Mouse (Mus musculus) c-Kit-positive CD71-positive TER-119-positive erythroid progenitor cells, embryonic 14.5 days (primary cell): ENCODE data around the gene Zfp296.

ENCODE experiments used
- DNase-seq: peaks from one replicate; pipeline ENCODE4 v3.0.0-alpha.2; 2013; ENCODE audit warnings: low spot score

Zfp296 gene

DNA sequence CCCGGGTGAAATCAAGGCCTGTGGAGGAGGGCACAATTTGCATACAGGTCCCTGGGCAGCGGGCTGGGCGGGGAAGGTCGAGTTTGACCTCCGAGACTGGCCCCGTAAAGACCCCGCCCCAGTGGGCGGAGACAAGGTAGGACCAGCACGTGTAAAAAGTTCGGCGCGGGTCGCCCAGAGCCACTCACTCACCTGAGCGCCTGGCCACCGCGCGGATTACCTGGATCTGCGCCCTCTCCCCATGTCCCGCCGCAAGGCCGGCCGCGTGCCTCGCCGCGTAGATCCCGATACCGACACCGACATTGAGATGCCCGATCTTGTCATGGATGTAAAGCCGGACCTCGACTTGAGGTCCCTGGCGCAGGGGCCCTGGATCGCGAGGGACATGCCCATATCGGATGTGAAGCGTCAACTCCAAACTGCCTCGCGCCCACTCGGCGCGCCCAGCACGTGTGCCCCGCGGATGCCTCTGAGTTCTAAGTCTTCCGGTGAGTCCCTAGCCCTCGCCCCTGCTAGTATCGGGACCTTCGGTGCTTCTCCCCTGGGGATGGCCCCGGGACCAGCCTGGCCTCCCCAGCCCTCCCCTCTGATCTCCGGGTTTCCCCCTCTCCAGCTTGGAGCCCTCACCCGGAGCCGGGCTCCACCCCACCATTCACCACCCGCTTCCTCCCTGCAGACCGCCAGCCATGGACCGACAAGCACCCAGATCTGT is at the start of gene Zfp296, which contains the start of gene Gemin7:
Zfp296 (plus strand) TSS at position 147 of the 712 bp plus-strand sequence.
Gemin7 (minus strand) TSS at position 455 of the 712 bp plus-strand sequence.
- DNase-seq: no peak

DNA sequence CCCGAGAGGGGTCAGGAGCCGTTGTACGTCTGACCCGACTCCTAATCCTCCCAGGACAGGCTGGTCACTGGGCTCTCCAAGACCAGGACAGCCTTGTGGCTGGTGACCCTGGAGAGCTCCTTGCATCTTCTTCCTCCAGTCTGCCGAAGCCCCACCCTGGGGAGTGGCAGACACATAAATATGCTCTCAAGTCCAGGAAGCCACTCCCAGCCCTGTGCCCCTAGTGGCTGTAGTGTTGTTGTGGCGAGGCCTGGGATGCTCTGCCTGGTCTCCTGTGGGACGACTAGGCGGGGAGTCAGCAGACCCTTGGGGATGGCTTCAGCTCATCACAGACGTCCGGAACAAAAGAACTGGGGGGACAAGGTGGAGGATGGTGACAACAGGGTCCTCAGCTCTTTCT is 46.0 kb upstream of the Zfp296 start:
- DNase-seq: no peak

- DNase-seq: no peak
Measured at GRCm38 (mm10) chr7:19532240-19532639, 44.8 kb upstream of the Zfp296 start.

DNA sequence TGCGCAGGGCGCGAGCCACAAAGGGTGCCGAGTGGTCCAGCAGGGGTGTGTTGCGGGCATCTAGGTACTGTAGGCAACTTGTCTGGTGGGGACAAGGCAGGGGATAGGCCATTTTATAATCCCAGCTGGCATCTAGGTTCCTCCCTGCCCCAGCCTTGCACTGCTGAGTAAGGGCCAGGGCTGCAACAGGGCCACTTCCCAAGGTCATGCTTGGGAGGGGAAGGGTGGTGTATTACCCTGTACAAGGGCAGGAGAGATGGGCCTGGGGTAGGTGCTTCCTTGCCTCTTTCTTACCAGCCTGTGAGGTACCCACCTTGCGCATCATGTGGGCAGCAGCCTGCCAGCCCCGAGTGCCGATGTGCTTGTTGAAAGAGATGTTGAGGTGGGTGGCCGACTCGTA is 42.4 kb upstream of the Zfp296 start:
- no peak for DNase-seq

DNA sequence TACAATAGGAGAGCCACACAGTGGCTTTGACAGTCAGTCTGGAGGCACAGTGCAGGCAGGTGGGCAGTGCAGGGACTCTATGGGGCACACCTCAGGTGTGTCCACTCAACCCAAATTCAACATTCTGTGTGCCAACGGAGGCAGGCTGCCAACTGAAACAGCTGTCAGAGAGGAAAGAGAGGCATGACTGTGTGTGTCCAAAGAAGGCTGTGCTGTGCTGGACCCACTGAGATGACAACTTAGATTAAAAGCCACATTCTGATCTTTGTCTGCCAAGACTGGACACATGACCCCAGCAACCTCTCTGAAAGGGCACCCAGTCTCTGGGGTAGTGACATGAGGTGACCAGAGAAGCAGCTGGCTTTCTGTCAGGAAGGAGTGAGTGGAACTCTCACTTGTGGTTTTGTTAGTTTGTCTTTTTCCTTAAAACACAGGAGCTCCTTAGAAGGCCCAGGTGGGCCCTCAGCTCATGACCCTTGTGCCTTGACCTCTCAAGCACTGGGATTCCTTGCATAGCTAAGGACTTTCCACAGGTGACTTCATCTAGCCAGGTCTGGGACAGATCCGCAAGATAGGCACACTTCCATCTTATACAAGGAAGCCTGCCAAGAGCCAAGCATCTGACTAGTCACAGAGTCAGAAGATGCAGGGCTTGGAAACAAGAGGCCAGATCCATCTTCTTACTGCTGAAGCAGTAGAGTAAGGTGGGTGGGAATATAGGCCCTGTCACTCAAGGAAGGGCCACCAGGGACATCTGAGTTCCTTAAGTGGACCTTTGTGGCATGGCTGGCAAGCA is 36.1 kb upstream of the Zfp296 start:
- DNase-seq: no peak

DNA sequence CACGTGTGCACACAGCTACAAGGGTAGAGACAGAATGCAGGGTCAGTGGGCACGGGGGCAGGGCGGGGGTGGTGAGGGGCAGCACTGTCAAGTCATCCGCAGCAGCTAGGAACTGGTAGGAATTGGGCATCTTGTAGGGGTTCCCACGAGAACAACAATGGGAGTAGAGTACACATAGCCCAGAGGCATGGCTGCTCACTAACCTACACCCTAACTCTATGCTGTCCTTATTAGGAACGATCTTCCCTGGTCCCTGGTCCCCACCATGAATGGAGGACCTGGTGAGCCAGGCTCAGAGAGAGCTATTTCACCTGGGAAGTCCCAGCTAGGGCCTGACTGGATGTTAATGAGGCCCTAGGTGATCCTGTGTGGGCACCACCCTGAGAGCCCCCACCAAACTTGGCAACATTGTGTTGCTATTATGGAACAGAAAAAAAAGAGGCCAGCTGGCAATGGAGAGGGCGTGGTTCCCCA is 35.4 kb upstream of the Zfp296 start:
- no peak for DNase-seq

DNA sequence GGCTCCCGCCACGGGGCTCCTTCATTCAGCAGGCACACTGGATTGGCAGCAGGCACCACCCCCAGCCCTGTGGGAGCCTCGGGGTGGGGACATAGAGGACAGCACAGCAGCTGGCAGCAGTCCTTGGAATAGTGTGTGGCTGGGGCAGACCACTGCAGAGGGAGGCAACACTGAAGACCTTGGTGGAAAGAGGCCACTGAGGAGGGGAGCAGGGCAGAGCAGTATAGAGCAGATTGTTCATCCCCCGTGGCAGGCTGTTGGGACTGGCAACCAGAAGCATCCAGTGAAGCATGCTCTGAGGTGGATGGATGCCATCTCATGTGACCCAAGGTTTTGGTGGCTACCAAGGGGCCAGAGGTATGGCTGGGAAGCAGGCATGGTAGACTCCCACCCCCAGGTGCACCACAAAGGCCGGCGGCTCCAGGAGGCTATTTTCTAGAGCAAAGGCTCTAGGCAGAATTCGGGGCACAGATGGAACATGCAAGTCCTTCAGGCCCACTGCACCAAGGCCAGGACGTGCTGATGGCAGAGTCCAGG is 34.9 kb upstream of the Zfp296 start:
- no peak for DNase-seq

- no peak for DNase-seq
Measured at GRCm38 (mm10) chr7:19543584-19543983, 33.5 kb upstream of the Zfp296 start.

- DNase-seq: no peak
Measured at GRCm38 (mm10) chr7:19546007-19546406, 31.1 kb upstream of the Zfp296 start.

DNA sequence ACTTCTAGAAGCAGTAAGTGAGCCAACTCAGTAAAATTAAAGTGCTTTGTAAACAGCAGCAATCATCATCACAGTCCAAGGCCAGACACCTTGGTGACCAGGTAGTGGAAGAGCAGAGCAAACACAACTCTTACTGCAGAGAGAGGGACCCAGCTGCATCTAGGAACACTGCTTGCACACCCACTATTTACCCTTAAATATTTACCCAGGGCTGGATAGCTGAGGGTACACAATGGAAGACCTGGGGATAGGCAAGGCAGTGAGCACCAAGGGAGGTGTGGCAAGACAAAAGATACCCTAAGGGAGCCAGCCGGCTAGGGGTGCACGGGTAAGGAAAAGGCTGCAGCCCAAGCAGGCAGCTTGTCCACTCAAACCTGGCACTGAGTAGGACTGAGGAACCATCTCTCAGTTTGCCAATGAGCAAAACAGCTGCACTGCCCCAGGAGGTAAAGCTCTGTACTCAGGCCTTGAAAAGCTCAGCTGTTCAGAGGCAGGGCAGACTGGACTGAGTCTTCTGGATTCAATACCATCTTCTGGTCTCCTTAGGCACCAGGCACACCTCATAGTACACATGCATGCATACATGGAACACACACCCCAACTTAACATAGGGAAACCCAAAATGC is 29.6 kb upstream of the Zfp296 start:
- no peak for DNase-seq

- DNase-seq: no peak
Measured at GRCm38 (mm10) chr7:19549394-19549793, 27.7 kb upstream of the Zfp296 start.

- DNase-seq: no peak
Measured at GRCm38 (mm10) chr7:19551634-19552033, 25.5 kb upstream of the Zfp296 start.

DNA sequence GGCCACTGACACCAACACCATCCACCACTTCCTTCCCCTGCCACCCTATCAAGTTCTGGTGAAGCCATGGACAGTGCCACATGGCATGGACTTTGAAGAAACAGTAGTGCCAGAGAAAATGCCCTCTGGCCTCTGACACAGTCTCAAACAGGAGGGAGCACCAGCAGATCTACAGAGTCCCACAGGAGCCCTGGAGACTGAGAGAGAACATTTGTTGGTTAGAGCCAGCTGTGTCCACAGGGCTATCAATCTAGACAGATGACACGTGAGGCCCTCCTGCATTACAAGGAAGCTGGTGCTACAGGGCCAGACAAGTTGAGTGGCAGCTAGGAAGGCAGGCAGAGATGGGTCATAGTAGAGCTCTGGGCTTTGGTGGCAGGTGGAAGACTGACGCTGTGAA is 24.6 kb upstream of the Zfp296 start:
- DNase-seq: no peak

- no peak for DNase-seq
Measured at GRCm38 (mm10) chr7:19554168-19554567, 22.9 kb upstream of the Zfp296 start.

GRCm38 (mm10) chr7:19557086-19557485 is 20.0 kb upstream of the Zfp296 start:
- no peak for DNase-seq

GRCm38 (mm10) chr7:19557982-19558900 is 18.8 kb upstream of the Zfp296 start:
- DNase-seq: no peak

DNA sequence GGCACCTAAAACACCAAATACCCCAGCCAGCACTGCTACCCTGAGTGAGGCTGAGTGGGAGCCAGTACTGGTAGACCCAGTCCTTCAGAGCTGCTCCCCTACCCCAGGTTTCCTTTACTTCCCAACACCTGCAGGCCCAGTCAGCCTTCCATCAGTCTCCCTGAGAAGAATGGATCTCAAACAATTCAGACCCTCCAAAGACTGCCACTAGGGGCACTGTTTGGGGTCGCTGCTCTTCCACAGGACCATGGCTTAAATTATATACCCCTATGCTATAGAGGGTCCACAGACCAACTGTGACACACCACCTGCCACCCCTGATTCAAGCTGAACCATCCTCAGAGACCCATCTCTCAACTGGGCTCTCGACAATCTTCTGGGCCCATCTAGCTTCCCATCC is 18.1 kb upstream of the Zfp296 start:
- DNase-seq: no peak

DNA sequence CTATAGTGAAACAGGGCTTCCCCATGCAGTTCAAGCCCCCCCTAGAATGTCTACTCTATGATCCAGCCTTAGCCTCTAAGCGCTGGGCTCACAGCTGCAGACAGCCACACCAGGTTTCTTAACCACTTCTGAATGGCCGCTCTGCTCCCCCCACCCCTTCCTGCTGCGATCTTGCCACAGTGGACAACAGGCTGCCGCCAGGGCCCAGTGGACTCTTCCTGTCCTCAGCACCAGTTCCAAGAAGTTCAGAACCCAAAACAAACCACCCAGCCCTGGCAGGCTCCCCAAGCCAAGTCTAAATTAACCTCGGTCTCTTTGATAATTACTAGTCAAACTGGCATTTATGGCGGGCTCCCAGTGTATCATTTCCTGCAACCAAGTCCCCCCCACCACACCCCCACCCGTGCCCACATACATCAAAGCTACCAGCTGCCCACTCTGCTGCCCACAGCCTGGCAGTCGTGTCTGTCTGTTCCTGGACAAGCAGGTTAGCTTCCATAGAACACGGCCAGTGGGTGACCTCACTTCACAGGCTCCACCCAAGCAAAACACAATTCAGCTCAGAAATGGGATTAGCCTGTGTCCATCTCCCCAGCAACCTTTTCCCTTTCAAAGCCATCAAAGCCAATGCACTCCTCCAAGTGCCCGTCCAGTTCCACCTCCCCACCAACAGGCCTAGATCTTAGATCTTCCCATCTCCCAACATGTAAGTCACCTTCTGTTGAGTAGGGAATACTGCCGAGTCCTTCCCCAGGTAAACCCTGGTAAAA is 16.4 kb upstream of the Zfp296 start:
- no peak for DNase-seq

DNA sequence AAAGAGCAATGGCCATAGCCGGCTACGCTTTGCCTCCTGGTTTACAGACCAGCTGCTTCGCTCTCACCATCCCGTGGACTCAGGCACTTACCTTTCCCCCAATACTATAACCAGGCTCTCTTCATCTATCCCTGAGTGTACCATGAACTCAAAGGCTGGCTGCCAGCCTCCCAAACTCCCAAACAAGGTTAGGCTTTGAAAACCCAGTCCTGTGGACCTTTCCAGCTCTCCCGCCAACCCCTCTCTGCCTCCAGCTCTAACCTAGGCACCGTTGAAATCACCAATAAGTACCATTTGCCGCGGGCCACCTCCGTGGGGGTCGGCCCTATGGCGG is 15.7 kb upstream of the Zfp296 start:
- DNase-seq: no peak

DNA sequence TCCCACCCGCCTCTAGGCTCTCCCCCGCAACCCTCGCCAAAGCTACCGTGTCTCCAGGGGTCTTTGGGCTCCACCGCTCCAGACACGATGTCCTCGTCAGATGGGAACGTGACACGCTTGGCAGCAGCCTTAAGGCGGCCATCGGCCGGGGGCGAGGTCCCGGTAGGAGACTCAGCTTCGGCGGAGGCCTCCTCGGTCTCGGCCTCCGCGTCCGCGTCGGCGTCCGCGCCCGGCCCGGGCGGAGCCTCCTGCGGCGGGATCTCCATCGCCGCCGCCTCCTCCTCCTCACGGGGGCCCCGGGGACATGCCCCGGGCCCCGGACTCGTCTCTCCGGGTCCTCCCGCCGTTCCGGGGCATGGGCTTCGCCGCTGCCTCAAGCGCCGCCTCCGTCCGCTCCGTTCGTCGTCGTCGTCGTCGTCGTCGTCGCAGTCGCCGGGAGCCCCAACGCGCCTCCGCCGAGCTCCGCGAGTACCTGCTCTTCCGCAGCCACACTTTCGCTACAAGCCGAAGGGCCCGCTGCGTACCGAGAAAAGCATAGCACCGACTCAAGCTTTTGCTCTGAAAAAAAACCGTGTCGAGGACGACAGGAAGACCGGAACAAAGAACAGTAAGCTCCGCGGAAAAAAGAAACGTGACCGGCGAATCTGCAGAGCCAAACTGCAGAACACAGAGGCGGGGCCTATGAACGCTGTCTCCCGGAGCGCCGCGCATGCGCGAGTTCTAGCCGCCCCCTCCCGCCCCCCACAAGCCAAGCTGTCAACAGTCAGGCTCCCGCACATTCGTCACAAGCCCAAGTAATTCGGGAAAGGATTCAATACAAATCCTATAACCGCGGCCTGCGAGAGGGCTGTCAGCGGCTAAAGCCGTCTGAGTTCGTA is 15.1 kb upstream of the Zfp296 start:
- peak; percentile 96 for DNase-seq
